Mouse (Mus musculus): ENCODE data around the gene Sh3bgrl2. TPM values are rescaled to one million over a fixed set of nuclear protein-coding genes. Genes with fewer than 3 reads are reported as not detected.

Gene Sh3bgrl2
- polyA plus RNA-seq, 1 experiment from 2014 or later, result 22.2 TPM

DNA sequence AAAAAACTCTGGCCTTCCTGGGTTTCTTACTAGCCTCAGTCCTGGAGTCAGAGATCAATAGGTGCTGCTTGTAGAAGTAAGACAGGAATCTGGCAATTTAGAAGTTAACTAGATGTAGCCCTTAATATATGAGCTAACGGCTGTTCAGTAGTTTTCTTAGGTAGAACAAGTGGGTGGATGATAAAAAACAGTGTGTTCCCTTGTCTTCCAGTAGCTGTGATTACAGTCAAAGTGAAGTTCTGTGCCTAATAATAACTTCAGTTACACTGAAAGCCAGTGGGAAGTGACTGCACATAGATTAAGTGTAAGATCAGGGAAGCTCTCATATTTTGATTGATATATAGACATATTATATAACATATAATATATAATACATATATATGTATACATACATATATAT lies 60.0 kb downstream of the Sh3bgrl2 start:
- ATAC-seq (no peak), DNase-seq (no peak)
- H3K4me1 ChIP-seq (ENCODE audit: insufficient read depth), result no peaks in the 10 kb centered on the region
- no peak overlapping the region for H3K27ac ChIP-seq (ENCODE audit: low read depth)
- H3K9me3 ChIP-seq (ENCODE audit: low read length), result no peaks in the 10 kb centered on the region
- H3K36me3 ChIP-seq (replicated peaks; ENCODE audit: insufficient read depth, low read length), result no peaks in the 10 kb centered on the region
- 73% methylated on average over 1 of the region's 1 CpGs for WGBS (ENCODE audit: insufficient replicate concordance)
- no peak for TF ChIP-seq EP300 (IDR thresholded peaks at IDR 0.05; ENCODE audit: low read depth)
- no peaks in the 10 kb centered on the region for H3K27me3 ChIP-seq (ENCODE audit: insufficient read depth, low read length)
- H3K4me3 ChIP-seq (ENCODE audit: low read depth, low read length), result no peak overlapping the region
- no peak overlapping the region for H3K4me2 ChIP-seq (ENCODE audit: low read depth, low read length)
- no peak overlapping the region for H3K9ac ChIP-seq (replicated peaks)

GRCm38 (mm10) chr9:83609422-83610297 lies 61.5 kb downstream of the Sh3bgrl2 start:
- 30% methylated on average over 9 of the region's 9 CpGs for WGBS (ENCODE audit: insufficient replicate concordance)

GRCm38 (mm10) chr9:83615912-83616585 lies 67.9 kb downstream of the Sh3bgrl2 start:
- no peak overlapping the region for H3K9ac ChIP-seq (replicated peaks)
- no peak for DNase-seq
- H3K4me3 ChIP-seq (ENCODE audit: low read depth, low read length), result no peak overlapping the region
- no peaks in the 10 kb centered on the region for H3K4me1 ChIP-seq (ENCODE audit: insufficient read depth)
- H3K27me3 ChIP-seq (ENCODE audit: insufficient read depth, low read length), result no peaks in the 10 kb centered on the region
- H3K4me2 ChIP-seq (ENCODE audit: low read depth, low read length), result no peak overlapping the region
- ATAC-seq, result no peak
- TF ChIP-seq CTCF (IDR thresholded peaks at IDR 0.05; ENCODE audit: low read depth) (no peak), EP300 (IDR thresholded peaks at IDR 0.05; ENCODE audit: low read depth) (no peak)
- WGBS (ENCODE audit: insufficient replicate concordance), result 28% methylated on average over 6 of the region's 6 CpGs
- H3K9me3 ChIP-seq (ENCODE audit: low read length), result no peaks in the 10 kb centered on the region
- H3K27ac ChIP-seq (ENCODE audit: low read depth), result no peak overlapping the region
- H3K36me3 ChIP-seq (replicated peaks; ENCODE audit: insufficient read depth, low read length), result no peaks in the 10 kb centered on the region

More at GRCm38 (mm10) chr9:83609422-83610297, 61.5 kb downstream of the Sh3bgrl2 start:
- Histone ChIP-seq H3K9me3 (ENCODE audit: low read length) (no peaks in the 10 kb centered on the region), H3K4me2 (ENCODE audit: low read depth, low read length) (no peak overlapping the region), H3K27ac (ENCODE audit: low read depth) (no peak overlapping the region), H3K36me3 (replicated peaks; ENCODE audit: insufficient read depth, low read length) (no peaks in the 10 kb centered on the region), H3K4me3 (ENCODE audit: low read depth, low read length) (no peak overlapping the region), H3K27me3 (ENCODE audit: insufficient read depth, low read length) (no peaks in the 10 kb centered on the region), H3K9ac (replicated peaks) (no peak overlapping the region), H3K4me1 (ENCODE audit: insufficient read depth) (no peaks in the 10 kb centered on the region)
- TF ChIP-seq EP300 (IDR thresholded peaks at IDR 0.05; ENCODE audit: low read depth), result no peak
- peak; percentile 90 for TF ChIP-seq CTCF (IDR thresholded peaks at IDR 0.05; ENCODE audit: low read depth)
- peak; percentile 55; the same call in 1 of the 2 replicates for ATAC-seq
- DNase-seq, result peak; percentile 80

DNA sequence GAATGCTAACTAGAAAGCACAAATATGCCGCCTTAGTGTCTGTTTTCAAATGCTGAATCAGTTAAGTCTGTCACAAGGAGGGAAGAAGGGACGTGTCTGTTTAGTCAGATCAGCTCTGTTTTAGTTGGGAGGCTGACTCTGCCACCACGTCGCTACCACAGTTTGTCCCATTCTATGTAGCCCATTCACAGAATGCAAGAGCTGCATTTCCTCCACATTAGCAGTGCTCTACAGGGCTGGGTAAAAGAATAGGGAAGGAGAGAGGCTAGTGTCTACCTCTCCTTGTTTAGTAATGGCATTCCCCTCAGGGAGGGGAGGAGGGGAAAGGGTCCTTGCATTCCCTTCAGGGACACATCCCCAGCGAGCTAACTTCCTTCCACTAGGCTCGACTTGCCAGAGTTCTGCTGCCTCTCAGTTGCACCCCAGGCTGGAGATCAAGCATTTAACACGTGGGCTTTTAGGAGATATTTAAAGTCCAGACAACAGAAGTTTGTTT lies 68.5 kb downstream of the Sh3bgrl2 start:
- Histone ChIP-seq H3K4me3 (ENCODE audit: low read depth, low read length) (no peak overlapping the region), H3K4me2 (ENCODE audit: low read depth, low read length) (no peak overlapping the region), H3K27ac (ENCODE audit: low read depth) (no peak overlapping the region), H3K36me3 (replicated peaks; ENCODE audit: insufficient read depth, low read length) (no peaks in the 10 kb centered on the region), H3K4me1 (ENCODE audit: insufficient read depth) (no peaks in the 10 kb centered on the region), H3K9ac (replicated peaks) (no peak overlapping the region), H3K27me3 (ENCODE audit: insufficient read depth, low read length) (no peaks in the 10 kb centered on the region), H3K9me3 (ENCODE audit: low read length) (no peaks in the 10 kb centered on the region)
- TF ChIP-seq EP300 (IDR thresholded peaks at IDR 0.05; ENCODE audit: low read depth) (no peak), CTCF (IDR thresholded peaks at IDR 0.05; ENCODE audit: low read depth) (no peak)
- WGBS (ENCODE audit: insufficient replicate concordance), result 26% methylated on average over 7 of the region's 7 CpGs
- ATAC-seq (no peak), DNase-seq (no peak)

DNA sequence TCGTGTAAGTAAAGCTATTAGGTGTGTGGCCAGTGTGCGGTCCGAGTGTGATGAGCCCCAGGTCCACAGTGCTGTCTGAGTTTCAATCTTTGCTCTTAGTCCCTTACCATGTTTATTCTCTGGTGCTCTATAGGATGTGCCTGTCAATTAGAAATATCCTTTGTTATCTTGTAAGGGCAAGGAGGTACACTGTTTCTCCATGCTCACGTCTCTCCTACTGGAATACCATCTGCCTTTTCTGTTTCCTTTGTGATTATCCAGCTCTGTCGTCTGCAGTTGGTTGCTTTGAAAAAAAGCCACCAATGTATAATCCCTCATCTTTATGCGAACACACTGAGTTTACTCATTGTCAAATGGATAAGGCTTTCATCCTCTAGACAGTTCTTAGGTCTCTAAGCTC lies 75.3 kb downstream of the Sh3bgrl2 start:
- ATAC-seq (no peak), DNase-seq (no peak)
- no peaks in the 10 kb centered on the region for H3K36me3 ChIP-seq (replicated peaks; ENCODE audit: insufficient read depth, low read length)
- no peaks in the 10 kb centered on the region for H3K4me1 ChIP-seq (ENCODE audit: insufficient read depth)
- no peak overlapping the region for H3K27ac ChIP-seq (ENCODE audit: low read depth)
- H3K27me3 ChIP-seq (ENCODE audit: insufficient read depth, low read length), result no peaks in the 10 kb centered on the region
- no peaks in the 10 kb centered on the region for H3K9me3 ChIP-seq (ENCODE audit: low read length)
- 70% methylated on average over 6 of the region's 6 CpGs for WGBS (ENCODE audit: insufficient replicate concordance)
- H3K4me3 ChIP-seq (ENCODE audit: low read depth, low read length), result no peak overlapping the region
- no peak overlapping the region for H3K4me2 ChIP-seq (ENCODE audit: low read depth, low read length)
- TF ChIP-seq EP300 (IDR thresholded peaks at IDR 0.05; ENCODE audit: low read depth) (no peak), CTCF (IDR thresholded peaks at IDR 0.05; ENCODE audit: low read depth) (no peak)
- no peak overlapping the region for H3K9ac ChIP-seq (replicated peaks)

GRCm38 (mm10) chr9:83624193-83624592 lies 76.1 kb downstream of the Sh3bgrl2 start:
- no peak for DNase-seq
- no peak overlapping the region for H3K27ac ChIP-seq (ENCODE audit: low read depth)

More at GRCm38 (mm10) chr9:83624193-83624592, 76.1 kb downstream of the Sh3bgrl2 start:
- H3K4me1 ChIP-seq (ENCODE audit: insufficient read depth), result no peaks in the 10 kb centered on the region
- no peaks in the 10 kb centered on the region for H3K36me3 ChIP-seq (replicated peaks; ENCODE audit: insufficient read depth, low read length)
- no peak for TF ChIP-seq CTCF (IDR thresholded peaks at IDR 0.05; ENCODE audit: low read depth)
- TF ChIP-seq EP300 (IDR thresholded peaks at IDR 0.05; ENCODE audit: low read depth), result no peak
- no peaks in the 10 kb centered on the region for H3K9me3 ChIP-seq (ENCODE audit: low read length)
- H3K4me2 ChIP-seq (ENCODE audit: low read depth, low read length), result no peak overlapping the region
- H3K27me3 ChIP-seq (ENCODE audit: insufficient read depth, low read length), result no peaks in the 10 kb centered on the region
- 57% methylated on average over 5 of the region's 5 CpGs for WGBS (ENCODE audit: insufficient replicate concordance)
- H3K4me3 ChIP-seq (ENCODE audit: low read depth, low read length), result no peak overlapping the region
- no peak overlapping the region for H3K9ac ChIP-seq (replicated peaks)
- ATAC-seq, result no peak
